Mouse (Mus musculus): ENCODE measurements at regions not wholly inside any gene's neighbourhood (a gene's known extent, or its start where the extent isn't known, plus 50 kb on each side); places are given as distances from the start of the nearest gene placed in this dataset.
A peak's percentile ranks its signal among the peaks of the same experiment; 100 is the strongest.

DNA sequence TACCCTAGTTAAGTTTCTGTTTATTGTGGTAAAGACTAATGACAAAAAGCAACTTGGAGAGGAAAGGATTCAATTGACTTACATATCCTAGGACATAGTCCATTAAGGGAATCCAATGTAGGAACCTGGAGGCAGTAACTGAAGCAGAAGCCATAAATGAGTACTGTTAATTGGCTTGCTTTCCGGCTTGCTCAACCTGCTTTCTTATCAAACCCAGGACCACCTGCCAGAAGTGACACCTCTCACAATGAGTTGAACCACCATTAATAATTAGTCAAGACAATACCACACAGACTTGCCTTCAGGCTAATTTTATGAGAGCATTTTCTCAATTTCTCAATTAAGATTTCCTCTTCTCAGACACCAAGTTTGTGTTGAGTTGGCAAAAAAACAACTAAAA is 148.8 kb downstream of the Ccser2 start:
- no peak for TF ChIP-seq POLR2A (IDR thresholded peaks at IDR 0.05; ENCODE audit: control insufficient read depth, low read depth, low read length)
- no peak for TF ChIP-seq CTCF (IDR thresholded peaks at IDR 0.05; ENCODE audit: control insufficient read depth, insufficient read depth, insufficient replicate concordance, low read depth, low read length)
- Histone ChIP-seq H3K4me1 (ENCODE audit: control insufficient read depth, insufficient read depth, low read length) (no peaks in the 10 kb centered on the region), H3K36me3 (ENCODE audit: control insufficient read depth, insufficient read depth, low read length) (no peaks in the 10 kb centered on the region), H3K4me3 (ENCODE audit: control insufficient read depth, low read depth, low read length) (no peak overlapping the region), H3K27ac (ENCODE audit: control insufficient read depth, insufficient read depth, low read depth, low read length) (no peak overlapping the region), H3K27me3 (ENCODE audit: control insufficient read depth, insufficient read depth, low read length) (no peaks in the 10 kb centered on the region)

DNA sequence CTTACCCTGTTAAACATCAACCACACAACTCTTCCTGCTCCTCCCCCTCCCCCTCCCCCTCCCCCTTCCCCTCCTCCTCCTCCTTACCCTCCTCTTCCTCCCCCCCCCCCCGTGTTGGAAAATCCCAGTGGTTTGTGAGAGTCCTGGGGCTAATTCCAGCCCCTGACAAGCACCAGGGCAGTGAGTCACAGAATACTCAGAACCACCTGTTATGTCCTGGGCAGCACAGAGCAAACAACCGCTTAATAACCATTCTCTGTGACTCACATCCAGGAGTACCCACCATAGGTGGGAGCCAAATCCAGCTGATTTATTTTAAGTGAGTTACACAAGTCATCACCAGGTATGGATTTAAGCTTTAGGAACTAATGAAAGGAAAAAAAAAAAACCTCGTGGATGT is 166.2 kb downstream of the Ccser2 start:
- no peak for TF ChIP-seq CTCF (IDR thresholded peaks at IDR 0.05; ENCODE audit: control insufficient read depth, insufficient read depth, insufficient replicate concordance, low read depth, low read length)
- no peak for TF ChIP-seq POLR2A (IDR thresholded peaks at IDR 0.05; ENCODE audit: control insufficient read depth, low read depth, low read length)
- H3K4me1 ChIP-seq (ENCODE audit: control insufficient read depth, insufficient read depth, low read length) = no peaks in the 10 kb centered on the region
- H3K27ac ChIP-seq (ENCODE audit: control insufficient read depth, insufficient read depth, low read depth, low read length) = no peak overlapping the region
- no peaks in the 10 kb centered on the region for H3K27me3 ChIP-seq (ENCODE audit: control insufficient read depth, insufficient read depth, low read length)
- no peak overlapping the region for H3K4me3 ChIP-seq (ENCODE audit: control insufficient read depth, low read depth, low read length)
- no peaks in the 10 kb centered on the region for H3K36me3 ChIP-seq (ENCODE audit: control insufficient read depth, insufficient read depth, low read length)

DNA sequence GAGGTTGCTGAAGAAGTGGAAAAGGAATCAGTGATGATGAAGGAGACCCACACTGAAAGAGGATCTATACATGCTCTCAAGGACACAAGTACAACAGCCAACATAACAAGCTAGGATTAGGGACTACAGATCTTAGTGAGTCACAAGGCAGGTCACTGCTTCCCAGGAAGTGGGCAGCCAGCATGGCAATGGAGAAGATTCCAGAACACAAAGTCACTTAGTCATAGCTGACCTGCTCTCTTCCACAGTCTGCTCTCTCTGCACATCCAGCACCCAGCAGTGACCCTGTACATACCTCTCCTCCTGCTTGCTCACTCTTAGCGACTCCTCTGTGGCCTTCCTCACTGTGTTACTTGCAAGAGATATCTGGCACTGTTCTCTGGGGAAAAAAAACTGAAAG is 168.8 kb downstream of the Ccser2 start:
- no peaks in the 10 kb centered on the region for H3K27me3 ChIP-seq (ENCODE audit: control insufficient read depth, insufficient read depth, low read length)
- H3K27ac ChIP-seq (ENCODE audit: control insufficient read depth, insufficient read depth, low read depth, low read length) = no peak overlapping the region
- no peaks in the 10 kb centered on the region for H3K36me3 ChIP-seq (ENCODE audit: control insufficient read depth, insufficient read depth, low read length)
- no peak for TF ChIP-seq CTCF (IDR thresholded peaks at IDR 0.05; ENCODE audit: control insufficient read depth, insufficient read depth, insufficient replicate concordance, low read depth, low read length)
- TF ChIP-seq POLR2A (IDR thresholded peaks at IDR 0.05; ENCODE audit: control insufficient read depth, low read depth, low read length) = no peak
- no peaks in the 10 kb centered on the region for H3K4me1 ChIP-seq (ENCODE audit: control insufficient read depth, insufficient read depth, low read length)
- no peak overlapping the region for H3K4me3 ChIP-seq (ENCODE audit: control insufficient read depth, low read depth, low read length)

DNA sequence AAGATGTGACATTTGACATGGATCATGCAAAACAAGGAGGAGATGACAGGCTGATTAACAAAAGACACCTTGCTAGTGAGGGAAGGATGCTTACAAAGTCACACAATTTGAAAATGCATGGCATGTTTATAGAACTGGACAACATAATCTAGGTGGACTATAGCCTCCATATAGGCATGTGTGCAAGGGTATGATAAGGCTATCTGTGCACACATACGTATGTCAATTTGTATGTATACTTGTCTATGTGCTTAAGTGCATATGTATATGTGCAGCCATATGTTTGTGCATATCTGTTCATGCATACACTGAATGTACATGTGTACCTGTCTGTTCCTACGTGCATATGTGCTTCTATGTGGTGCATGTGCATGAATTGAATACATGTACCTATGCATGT is 186.7 kb downstream of the Ccser2 start:
- TF ChIP-seq POLR2A (IDR thresholded peaks at IDR 0.05; ENCODE audit: control insufficient read depth, low read depth, low read length) (no peak), CTCF (IDR thresholded peaks at IDR 0.05; ENCODE audit: control insufficient read depth, insufficient read depth, insufficient replicate concordance, low read depth, low read length) (no peak)
- Histone ChIP-seq H3K4me3 (ENCODE audit: control insufficient read depth, low read depth, low read length) (no peak overlapping the region), H3K36me3 (ENCODE audit: control insufficient read depth, insufficient read depth, low read length) (no peaks in the 10 kb centered on the region), H3K4me1 (ENCODE audit: control insufficient read depth, insufficient read depth, low read length) (no peaks in the 10 kb centered on the region), H3K27me3 (ENCODE audit: control insufficient read depth, insufficient read depth, low read length) (no peaks in the 10 kb centered on the region), H3K27ac (ENCODE audit: control insufficient read depth, insufficient read depth, low read depth, low read length) (no peak overlapping the region)

DNA sequence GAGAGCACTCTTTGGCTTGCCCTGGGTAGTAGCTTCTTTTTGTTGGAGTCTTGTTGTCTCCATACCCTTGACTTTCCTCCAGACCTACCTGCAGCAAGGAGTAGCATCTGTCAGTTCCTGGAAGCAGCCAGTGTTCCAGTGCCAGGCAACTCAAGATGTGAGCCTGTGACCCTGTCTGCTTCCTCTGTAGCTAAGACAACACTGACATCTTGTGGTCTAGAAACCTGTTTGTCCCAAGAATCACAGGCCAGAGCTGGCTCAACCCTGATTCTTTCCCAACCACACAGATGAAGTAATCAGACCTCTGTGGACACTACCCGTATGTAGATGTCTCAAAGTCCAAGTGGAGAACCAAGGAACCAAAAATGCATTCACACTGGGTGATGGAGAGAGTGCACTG is 189.6 kb downstream of the Ccser2 start:
- TF ChIP-seq POLR2A (IDR thresholded peaks at IDR 0.05; ENCODE audit: control insufficient read depth, low read depth, low read length) (no peak), CTCF (IDR thresholded peaks at IDR 0.05; ENCODE audit: control insufficient read depth, insufficient read depth, insufficient replicate concordance, low read depth, low read length) (no peak)
- Histone ChIP-seq H3K36me3 (ENCODE audit: control insufficient read depth, insufficient read depth, low read length) (no peaks in the 10 kb centered on the region), H3K4me1 (ENCODE audit: control insufficient read depth, insufficient read depth, low read length) (no peaks in the 10 kb centered on the region)

DNA sequence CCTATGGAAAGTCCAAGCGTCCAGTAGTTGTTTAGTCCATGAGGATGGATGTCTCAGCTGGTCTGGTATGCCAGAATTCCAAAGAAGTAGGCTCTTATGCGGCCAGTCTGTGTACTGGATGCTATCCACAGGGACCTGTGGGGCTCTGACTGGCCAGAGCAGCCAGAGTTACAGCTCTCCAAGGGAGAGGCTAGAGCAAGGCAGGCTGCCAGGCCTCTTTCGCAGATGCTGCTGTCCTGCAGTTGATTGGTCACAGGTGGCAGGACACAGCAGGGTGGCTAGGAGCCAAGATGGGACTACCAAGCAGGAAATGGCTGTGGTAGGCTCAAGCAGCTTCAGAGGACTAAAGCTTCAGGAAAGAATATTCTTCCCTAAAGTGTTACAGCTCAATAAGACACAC is 194.2 kb downstream of the Ccser2 start:
- no peaks in the 10 kb centered on the region for H3K27me3 ChIP-seq (ENCODE audit: control insufficient read depth, insufficient read depth, low read length)
- H3K4me3 ChIP-seq (ENCODE audit: control insufficient read depth, low read depth, low read length) = no peak overlapping the region
- no peaks in the 10 kb centered on the region for H3K36me3 ChIP-seq (ENCODE audit: control insufficient read depth, insufficient read depth, low read length)
- no peaks in the 10 kb centered on the region for H3K4me1 ChIP-seq (ENCODE audit: control insufficient read depth, insufficient read depth, low read length)
- TF ChIP-seq CTCF (IDR thresholded peaks at IDR 0.05; ENCODE audit: control insufficient read depth, insufficient read depth, insufficient replicate concordance, low read depth, low read length) (no peak), POLR2A (IDR thresholded peaks at IDR 0.05; ENCODE audit: control insufficient read depth, low read depth, low read length) (no peak)
- no peak overlapping the region for H3K27ac ChIP-seq (ENCODE audit: control insufficient read depth, insufficient read depth, low read depth, low read length)

More for the DNA sequence above, 189.6 kb downstream of the Ccser2 start:
- no peaks in the 10 kb centered on the region for H3K27me3 ChIP-seq (ENCODE audit: control insufficient read depth, insufficient read depth, low read length)
- peak overlapping the region; percentile 19; the same call in 1 of the 2 replicates for H3K4me3 ChIP-seq (ENCODE audit: control insufficient read depth, low read depth, low read length)
- H3K27ac ChIP-seq (ENCODE audit: control insufficient read depth, insufficient read depth, low read depth, low read length) = no peak overlapping the region

DNA sequence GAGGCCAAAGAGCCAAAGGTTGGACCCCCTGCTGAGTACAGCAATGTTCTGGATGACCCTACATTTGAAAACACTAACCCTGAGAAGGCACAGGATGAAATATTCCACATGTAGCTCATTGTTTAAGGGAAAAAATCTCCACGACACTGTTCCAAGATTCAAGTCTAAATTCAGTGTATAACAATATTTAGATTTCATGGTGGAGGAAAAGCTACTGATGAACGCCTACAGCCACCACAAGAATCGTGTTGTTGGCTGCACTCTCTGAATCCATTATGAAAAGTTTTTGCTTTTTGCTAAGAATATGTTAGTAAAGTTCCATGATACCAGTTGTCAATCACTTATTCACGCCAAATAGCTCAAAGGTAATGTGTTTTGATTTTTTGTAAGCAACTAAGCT is 204.2 kb downstream of the Ccser2 start:
- Histone ChIP-seq H3K4me1 (ENCODE audit: control insufficient read depth, insufficient read depth, low read length) (no peaks in the 10 kb centered on the region), H3K27ac (ENCODE audit: control insufficient read depth, insufficient read depth, low read depth, low read length) (no peak overlapping the region), H3K27me3 (ENCODE audit: control insufficient read depth, insufficient read depth, low read length) (no peaks in the 10 kb centered on the region), H3K4me3 (ENCODE audit: control insufficient read depth, low read depth, low read length) (no peak overlapping the region), H3K36me3 (ENCODE audit: control insufficient read depth, insufficient read depth, low read length) (no peaks in the 10 kb centered on the region)
- no peak for TF ChIP-seq POLR2A (IDR thresholded peaks at IDR 0.05; ENCODE audit: control insufficient read depth, low read depth, low read length)
- no peak for TF ChIP-seq CTCF (IDR thresholded peaks at IDR 0.05; ENCODE audit: control insufficient read depth, insufficient read depth, insufficient replicate concordance, low read depth, low read length)

DNA sequence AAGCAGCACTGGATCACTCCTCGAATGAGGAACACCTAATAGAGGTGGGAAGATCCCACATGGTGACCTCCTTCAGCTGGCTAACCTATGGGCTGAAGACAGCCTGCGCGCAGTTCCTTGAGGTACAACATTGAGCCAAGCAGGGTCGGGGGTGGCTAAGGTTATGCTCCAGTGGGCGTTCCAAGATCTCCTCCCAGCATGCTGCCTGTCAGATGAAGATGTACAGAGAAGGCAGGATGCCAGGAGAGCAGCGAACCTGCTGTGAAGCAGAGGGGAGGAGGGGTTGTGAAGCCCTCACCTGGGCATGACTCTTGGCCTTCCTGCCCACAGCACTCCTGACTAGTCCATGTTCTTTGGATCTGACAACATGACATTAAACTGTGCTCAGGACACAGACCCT is 212.5 kb downstream of the Ccser2 start:
- Histone ChIP-seq H3K4me1 (ENCODE audit: control insufficient read depth, insufficient read depth, low read length) (no peaks in the 10 kb centered on the region), H3K36me3 (ENCODE audit: control insufficient read depth, insufficient read depth, low read length) (no peaks in the 10 kb centered on the region), H3K27ac (ENCODE audit: control insufficient read depth, insufficient read depth, low read depth, low read length) (no peak overlapping the region), H3K27me3 (ENCODE audit: control insufficient read depth, insufficient read depth, low read length) (no peaks in the 10 kb centered on the region), H3K4me3 (ENCODE audit: control insufficient read depth, low read depth, low read length) (no peak overlapping the region)
- TF ChIP-seq POLR2A (IDR thresholded peaks at IDR 0.05; ENCODE audit: control insufficient read depth, low read depth, low read length) (no peak), CTCF (IDR thresholded peaks at IDR 0.05; ENCODE audit: control insufficient read depth, insufficient read depth, insufficient replicate concordance, low read depth, low read length) (no peak)

Measured in testis, adult 2 months (tissue).